Mouse (Mus musculus) adrenal gland (tissue): ENCODE measurements around the gene Tor3a.
"Not testable (repeated sequence)": the region's sequence is repeated elsewhere in the genome, so short reads cannot be mapped to it uniquely, and the experiment has no call there.

Experiments used
- intact Hi-C: fragments of 180-260 bp; cut with DNase I; formaldehyde crosslinking; loops from one replicate; pipeline ENCODE4 v1.15.1; 2025

Gene Tor3a

DNA sequence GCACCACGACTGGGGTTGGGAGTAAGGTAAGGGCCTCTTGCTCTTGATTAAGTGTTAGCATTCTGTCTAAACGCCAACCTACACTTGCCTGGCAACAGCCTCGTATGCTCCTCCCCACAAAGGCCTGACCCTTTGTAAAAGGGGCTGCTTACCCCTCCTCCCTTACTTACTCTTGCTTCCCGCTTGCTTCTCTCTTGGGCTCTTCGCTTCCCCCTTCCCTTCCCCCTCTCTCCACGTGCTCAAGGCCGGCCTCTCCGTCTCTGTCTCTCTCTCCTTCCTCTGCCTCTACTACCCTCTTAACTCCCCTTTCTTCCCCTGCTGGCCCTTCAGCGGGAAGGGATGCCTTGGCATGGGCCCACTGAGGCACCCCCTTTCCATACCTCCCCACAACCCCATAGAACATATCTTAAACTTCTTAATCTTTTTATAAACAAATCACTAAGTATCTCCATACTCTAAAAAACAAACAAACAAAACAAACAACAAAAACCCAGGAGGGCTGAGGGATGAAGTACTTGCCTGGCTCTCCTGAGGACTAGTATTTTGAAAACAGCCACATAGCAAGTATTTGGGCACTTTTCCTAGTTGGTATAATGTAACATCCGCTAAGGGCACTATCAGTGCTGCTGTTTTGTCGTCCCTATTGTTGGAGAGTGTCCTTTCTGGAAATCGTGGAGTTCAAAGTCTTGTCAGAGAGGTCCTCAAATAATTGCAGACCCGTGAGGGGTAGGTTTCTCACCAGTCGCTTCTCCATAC lies 1.3 kb downstream of the Tor3a start:
- intact Hi-C loops: no loop called here

DNA sequence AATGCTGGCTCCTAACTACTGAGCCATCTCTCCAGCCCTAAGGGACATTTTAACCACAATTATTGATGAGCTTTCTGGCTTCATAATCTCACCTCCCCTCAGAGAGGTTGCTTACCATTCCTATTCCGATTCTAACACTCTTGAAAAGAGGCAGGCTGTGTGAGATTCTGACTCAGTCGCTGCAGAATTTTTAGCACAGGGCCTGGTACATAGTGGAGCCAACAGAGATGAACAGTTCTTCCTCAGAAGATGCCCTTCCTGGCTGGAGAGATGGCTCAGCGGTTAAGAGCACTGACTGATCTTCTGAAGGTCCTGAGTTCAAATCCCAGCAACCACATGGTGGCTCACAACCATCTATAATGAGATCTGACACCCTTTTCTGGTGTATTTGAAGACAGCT lies 2.2 kb downstream of the Tor3a start:
- intact Hi-C loops: no loop called here

DNA sequence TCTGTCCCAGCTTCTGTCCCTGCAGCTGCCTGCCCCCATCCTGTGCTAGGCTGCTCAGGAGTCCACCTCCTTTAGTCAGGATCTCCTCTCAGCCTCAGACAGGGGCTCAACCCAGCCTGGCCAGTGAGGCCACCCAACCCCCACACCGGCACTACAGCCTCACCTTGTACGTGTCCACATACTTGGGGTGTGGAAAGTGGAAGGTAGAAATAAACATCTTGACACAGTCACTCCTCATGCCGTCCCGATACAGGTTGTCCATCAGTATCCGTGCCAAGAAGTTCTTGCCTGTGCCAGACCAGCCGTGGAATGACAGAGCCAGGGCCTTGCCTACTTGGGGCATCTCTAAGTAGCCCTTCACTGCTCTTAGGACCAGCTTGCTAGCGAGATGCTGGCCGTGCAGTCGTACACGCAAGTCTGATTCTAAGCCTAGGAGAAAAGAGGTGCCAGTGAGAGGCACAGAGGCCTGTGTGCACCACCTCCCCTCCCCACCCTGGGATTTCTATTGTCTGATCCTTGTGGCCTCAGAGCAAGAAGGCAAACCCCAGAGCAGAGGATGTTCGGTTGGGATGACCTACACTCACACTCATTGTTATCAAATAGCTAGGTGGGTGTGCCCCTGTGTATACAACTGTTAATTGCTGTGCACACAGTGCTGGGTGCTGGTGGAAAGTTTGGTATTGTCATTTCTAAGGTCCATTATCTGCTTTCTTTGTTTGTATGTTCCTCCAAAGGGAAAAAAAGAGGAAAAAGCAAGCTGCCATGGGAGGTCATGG lies 4.8 kb downstream of the Tor3a start:
- intact Hi-C loops: no loop called here

DNA sequence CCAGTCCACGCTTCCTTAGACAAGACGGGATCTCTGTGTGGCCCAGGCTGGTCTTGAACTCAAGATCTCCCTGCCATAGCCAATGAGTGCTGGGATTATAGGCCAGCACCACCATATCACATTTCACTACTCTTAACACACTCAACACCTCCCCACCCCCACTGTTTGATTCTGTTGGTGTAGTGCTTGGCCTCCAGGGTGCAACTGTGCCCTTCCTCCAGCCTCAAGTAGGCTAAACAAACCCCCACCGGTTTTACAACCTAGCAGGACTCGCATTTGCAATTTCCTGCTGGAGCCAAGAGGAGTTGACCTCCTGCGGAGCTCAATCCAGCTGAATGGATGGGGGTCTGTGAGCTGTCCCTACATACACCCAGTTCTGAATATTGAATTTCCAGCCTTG lies 5.6 kb downstream of the Tor3a start:
- intact Hi-C loops: no loop called here

DNA sequence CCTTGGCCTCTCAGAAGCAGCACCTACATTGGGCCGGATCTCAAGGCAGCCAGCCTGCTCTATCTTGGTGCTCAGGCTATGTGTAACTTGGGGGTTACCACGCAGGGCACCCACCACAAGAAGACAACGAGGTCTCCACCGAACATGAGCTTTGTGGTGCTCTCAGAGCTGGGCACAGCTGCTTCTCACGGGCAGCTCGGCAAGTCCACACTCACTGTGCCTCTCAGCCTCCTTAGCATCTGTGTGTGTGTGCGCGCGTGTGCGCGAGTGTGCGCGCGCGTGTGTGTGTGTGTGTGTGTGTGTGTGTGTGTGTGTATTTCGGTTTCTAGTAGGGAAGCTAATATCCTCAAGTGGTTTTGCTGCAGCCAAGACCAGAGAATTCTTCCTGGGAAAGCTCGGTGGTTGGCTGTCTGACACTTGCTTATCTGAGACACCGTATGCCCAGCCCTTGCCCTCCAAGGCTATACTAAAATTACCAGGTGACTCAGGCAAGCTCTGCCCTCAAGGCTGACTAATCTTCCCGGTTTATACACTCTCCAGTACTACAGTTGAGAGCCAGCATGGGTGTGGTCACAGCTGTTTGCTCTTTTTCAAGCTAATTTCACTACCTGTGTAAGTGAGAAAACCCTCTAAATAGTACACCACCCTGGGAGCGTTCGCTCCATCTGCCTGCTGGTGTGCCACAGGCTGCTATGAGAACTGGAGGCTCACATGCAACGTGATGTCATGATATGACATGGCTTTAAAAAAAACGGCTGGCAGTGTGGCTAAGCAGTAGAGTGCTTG lies 6.8 kb downstream of the Tor3a start:
- intact Hi-C loops: no loop called here

DNA sequence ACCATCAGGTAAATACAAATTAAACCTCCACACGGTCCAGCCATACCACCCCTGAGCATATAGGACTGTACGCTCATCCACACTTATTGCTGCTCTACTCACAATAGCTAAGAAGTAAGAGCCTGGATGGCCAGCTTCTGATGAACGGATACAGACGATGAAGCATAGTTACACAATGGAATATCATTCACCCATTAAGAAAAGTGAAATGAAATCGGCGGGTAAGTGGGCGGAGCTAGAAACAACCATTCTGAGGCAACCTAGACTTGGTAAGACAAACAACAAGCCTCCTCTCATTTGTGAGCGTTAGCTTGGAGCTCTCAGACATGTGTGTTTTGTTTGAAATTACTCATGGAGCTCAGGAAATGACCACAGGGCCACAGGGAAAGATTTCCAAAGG lies 8.4 kb downstream of the Tor3a start:
- intact Hi-C loops: no loop called here

DNA sequence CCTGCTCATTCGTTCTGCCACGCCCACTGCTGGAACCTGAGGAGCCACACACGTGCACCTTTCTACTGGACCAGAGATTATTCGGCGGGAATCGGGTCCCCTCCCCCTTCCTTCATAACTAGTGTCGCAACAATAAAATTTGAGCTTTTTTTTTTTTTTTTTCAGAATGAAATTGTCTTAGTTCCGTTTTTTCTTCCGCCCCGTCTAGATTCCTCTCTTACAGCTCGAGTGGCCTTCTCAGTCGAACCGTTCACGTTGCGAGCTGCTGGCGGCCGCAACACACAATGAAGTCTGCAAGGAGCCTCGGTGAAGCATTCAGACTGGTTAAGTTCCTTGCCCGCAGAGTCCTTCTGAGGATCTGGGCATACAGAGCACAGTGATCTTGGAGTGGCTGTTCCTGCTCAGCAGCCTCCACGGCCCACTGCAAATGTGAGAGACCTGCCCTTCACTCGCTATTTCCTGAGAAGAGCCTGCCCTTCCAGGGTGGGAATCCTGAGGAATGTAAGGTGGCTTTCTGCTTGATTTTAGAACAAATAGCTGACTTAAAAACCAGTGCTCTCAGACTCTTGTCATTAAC lies 13.4 kb downstream of the Tor3a start:
- intact Hi-C loops: not testable (repeated sequence)

DNA sequence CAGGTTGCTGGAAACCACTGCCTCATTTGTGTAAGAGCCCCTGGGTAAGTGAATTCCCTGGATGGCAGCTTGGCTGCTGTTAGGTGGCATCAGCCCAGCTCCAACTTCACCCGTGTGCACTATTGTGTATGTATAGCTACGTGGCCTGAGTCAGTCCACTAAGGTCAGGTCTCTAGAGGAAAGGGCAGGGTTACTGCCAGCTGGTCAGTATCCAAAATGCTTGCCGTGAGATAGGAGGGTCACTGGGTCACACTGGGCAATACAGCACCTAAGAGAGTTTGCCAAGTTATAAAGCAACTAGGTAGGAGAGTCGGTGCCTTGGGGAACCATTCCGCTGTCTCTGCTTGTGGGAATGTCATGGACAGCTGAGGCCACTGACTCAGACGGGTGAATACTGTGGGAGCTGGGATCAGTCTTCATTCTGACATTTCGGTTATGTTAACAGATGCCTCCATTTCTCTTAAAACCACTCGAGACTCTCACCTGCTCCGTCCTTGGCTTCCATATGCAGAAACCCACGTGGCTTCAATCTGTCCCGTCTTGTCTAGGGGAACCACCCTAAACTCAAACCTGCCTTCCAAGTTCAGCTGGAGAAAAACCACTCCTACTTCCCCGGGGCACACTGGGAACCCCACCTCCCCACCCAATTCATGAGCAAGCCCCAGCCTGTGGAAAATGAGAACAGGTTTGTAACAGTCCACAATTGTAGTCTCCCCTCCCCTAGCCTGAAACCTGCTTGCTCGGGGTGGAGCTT lies 14.1 kb downstream of the Tor3a start:
- intact Hi-C loops: no loop called here

DNA sequence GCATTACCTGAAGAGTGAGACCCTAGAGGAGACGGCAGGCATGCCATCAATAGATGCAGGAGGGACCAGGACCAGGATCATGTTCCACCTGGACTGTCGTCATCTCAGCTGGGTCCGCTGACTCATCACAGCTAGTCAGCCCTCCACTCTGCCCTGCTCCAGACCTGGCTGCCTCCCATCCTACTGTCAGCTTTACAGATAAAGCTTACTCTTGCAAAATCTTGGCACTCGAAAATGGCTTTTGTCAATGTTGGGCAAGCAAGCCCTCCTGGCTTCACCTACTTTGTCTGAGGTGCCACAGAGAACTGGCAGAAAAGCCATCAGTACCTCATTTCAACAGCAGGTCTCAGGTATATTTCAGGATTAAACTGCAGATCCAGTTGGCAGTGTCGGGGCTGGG lies 15.5 kb downstream of the Tor3a start:
- intact Hi-C loops: no loop called here

DNA sequence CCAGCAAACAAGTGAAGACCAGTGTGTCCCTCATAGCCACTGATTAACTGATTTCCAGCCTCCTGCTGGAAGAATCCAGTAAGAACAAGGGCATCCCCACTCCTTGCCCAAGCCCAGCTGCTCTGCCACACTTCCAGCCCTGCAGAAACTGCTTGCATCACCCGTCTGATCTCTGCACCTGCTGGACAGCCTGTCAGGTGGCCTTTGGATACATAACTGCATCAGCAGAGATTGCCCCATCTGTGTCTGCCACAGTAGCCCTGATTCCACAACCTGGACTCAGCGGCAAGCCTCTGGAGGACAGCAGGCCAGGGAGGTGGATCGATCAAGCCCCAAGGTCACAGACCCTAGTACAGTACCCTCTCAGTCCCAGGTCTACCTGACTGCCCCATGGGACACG lies 16.6 kb downstream of the Tor3a start:
- intact Hi-C loops: no loop called here

DNA sequence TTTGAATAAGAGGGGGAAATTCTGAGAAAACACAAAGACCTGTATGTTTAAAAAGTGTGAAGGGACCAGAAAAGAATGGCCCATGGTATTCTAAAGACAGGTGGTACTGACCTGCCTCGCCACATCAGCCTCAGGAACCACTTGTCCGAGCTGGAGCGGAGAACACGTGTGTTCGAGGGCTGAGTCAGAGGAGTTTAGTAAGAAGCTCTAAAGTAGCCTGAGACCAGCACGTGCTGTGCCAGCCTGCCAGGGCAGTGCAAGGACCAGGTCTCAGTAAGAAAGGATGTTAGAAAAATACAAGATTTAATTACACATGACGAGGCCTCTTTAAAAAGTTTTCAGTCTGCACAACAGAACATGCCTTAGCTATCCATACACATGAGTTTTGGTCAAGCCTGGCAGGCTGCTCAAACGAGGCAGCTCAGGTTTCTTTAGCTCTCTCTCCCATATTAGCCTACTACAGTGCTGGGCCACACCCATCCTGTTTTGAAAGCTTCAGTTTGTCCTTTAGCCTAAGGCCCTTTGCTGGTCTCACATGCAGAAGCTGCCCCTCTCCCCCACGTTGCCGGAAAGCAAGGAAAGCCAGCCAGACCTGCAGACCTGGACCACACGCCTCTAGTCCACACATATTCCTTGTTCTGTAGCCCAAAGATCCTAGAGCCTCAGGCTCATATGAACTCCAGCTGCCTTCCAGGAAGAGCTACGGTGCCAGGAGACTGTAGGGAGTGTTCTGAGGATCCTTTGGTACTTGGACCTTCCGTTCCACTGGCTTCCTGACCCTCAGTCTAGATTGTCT lies 19.2 kb downstream of the Tor3a start:
- intact Hi-C loops: no loop called here

DNA sequence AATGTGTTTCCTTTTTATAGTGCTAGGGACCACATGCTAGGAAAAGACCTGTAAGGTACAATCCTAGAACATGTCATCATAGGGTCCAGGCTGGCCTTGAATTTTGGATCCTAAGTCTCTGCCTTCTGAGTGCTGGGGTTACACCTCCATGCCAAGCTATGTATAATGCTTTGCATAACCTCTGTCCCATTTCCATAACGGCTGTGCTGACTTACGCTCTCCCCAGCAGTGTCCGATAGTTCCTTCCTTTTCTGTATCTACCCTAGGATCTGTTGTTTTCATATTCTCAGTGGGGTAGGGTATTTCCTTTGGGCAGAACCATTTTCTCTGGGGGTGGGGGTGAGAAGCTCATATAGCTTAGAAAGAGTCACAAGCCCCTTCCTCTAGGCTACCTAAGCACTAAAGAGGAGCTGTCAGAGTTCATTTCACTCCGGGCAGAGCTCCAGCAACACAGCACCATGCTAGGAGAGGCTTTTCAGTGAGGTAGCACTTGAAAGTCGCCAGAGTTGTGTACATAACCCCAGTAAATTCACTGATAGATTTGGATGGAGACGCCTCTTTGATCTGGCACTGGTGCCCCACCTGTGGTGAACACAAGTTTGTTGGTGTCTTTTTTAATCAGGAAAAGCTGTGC lies 21.9 kb downstream of the Tor3a start:
- intact Hi-C loops: no loop called here

DNA sequence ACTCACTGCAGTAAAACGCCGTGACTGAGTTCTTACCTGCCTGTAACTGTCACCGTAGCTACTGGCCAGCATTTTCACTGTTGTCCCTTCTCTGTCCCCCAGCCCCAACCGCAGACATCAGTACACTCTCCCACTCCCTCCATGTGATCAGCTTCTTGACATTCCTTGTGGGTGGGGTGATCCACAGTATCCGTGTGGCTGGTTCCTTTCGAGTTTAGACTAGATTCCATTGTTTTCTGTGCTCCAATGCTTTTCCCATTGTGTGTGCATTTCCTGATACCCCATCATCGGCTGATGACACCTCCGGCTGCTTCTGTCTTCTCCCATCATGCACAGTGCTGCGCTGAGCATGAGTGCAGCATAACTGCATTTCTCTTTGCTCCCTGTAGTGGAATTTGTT lies 23.5 kb downstream of the Tor3a start:
- intact Hi-C loops: no loop called here

DNA sequence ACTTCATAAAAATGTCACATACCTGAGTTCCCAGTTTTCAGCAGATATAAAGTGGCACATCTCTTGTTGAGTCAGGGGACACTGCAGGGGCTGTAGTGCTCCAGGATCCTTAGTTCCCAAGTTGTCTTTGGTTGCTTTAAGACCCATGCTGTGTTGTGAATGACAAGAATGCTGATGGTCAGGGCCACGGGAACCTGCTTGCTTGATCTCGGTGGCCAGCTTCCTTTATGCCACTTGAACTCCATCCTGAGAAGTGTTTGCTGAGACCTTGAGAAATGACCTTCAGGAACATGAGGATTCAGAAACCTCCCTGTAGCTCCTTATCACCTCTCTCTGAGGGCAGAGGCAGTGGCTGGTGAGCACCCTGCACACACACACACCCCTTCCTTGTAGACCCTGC lies 25.5 kb downstream of the Tor3a start:
- intact Hi-C loops: no loop called here

DNA sequence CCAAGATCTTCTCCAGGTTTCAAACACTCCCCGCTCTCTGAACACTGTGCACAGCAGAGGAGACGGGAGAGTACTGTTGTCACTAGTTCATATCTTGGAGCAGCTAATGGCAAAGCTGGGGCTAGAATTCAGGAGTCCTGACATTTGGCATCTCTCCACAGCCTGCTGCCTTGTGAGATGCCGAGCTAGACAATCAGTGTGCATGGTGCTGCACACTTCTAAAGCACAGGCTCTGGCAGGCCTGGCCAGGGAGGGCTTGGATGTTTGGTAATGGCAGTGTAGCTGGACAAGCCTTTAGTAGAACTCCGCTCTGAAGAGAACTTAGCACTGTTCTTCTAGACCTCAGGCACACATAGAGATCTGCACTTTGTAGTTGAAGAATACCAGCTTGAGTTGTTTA lies 28.2 kb downstream of the Tor3a start:
- intact Hi-C loops: no loop called here

DNA sequence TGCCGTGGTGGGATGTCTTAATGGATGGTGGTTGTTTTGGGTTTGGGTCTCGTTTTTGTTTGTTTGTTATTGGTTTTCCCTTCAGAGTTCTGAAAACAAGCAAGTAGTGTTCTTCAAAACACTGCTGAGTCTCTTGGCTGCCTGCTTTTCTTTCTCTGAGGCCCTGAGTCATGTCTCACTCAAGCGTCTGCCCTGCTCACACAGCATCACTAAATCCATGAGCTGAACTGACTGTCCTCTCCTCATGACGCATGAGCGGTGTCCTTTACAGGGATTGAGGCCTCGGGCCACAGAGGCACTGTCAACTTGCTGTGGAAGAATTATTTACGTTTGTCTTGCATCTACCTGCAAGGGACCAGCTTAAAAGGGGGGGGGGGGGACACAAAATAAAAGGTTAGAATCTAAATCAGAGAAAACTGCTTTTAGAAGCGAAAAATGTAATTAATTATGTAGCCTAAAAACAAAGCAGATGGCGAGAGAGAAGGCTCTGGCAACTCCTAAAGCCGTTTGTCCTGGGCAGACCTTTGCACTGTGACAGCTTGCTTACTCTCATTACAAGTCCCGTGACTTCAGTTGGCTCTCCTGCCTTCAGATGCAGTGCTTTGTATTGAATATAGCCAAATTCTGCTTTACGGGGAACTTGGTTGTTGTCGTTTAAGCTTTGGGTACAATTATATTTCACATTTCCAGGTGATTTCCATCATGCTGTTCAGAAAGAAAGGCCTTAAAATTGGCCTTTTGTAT lies 29.2 kb downstream of the Tor3a start:
- intact Hi-C loops: no loop called here

DNA sequence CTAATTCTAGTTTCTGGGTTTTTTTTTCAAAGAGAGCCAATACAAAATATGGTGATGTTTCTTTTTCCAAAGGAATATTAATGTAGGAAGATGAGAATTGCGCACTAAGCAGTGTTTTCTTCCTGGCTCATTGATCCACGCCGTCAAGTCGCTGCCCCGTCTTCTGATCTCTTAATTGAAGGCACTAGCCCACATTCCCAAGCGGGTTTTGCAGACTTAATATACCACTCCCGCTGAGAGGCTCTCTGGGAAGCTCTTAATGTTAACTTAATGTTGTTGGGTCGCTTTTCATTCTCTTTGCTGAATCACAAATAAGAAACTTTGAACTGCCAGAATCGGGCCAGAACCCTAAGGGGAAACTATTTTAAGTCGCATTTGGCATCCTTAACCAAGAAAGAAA lies 30.1 kb downstream of the Tor3a start:
- intact Hi-C loops: no loop called here

DNA sequence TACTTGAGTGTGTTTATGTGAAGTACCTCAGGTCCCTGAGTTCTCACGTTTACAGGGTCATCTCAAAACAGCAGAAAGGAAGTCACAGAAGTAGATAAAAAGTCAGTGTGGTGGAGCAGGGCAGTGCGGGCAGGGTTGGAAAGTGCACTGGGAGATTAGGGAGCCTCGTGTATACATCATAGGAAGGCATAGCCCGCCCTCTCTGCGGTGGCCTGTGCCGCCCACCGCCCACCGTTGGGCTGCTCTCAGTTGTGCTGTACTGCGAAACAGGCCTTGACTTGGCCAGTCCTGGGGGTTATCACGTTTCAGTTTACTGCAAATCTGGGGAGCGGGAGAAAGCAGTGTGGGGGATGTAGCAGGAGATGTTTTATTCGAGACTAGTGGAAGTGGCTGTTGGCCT lies 31.3 kb downstream of the Tor3a start:
- intact Hi-C loops: no loop called here

DNA sequence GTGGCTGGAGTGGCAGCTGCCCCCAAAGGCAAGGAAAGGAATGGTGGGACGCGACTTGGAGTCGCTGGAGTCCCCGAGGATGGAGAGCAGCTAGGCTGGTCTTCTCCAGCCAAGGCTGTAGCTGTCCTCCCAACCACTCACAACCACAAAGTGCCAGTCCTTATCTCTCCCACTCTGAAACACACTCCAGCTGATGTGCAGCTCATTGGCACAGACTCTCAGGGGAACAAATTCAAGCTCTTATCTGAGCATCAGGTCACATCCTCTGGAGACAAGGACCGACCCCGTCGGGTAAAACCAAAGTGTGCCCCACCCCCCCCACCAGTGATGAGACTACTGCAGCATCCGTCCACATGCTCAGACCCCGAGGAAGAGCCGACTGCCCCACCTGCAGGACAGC lies 32.3 kb downstream of the Tor3a start:
- intact Hi-C loops: no loop called here
